Mouse (Mus musculus) retina, postnatal 1 day (tissue): ENCODE results near the gene Epn2.
A peak's percentile ranks its signal among the peaks of the same experiment; 100 is the strongest.
"Not testable (repeated sequence)": the region's sequence is repeated elsewhere in the genome, so short reads cannot be mapped to it uniquely, and the experiment has no call there.

ENCODE experiments used
- DNase-seq: peaks from one replicate; pipeline ENCODE4 v3.0.0-alpha.2; 2012

The Epn2 gene

GRCm38 (mm10) chr11:61590516-61591213 is 11.2 kb upstream of the Epn2 start:
- DNase-seq, result no peak

DNA sequence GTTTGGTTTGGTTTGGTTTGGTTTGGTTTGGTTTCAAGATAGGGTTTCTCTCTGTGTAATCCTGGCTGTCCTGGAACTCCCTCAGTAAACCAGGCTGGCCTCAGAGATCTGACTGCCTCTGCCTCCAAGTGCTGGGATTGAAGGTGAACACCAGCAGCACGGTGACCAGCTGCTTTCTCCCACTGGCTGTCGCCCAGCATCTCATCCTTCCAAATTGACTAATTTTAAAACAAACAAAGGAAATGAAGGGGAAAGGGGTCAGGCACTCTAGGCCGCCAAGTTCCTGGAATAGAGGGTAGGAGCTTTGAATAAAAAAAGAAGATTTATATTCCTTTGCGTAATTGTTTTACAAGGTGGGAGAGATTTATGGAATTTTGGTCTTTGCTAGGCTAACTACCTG is 5.9 kb upstream of the Epn2 start:
- no peak for DNase-seq

DNA sequence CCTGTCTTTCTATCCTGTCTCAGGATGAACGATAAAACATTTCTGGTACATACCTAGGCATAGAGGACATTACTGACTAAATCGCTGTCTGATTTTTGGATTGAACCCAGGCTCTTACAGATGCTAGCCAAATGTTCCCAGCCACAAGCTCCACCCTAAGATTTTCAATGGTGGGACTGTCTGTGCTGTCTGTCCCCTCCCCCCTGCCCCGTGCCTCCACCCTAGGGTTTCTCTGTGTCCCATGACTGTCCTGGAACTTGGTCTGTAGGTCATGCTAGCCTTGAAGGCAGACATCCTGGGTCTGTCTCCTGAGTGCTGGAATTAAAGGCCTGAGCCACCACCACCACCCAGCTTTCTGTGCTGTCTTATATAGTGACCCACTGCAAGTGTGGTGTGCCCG is 5.3 kb upstream of the Epn2 start:
- no peak for DNase-seq

GRCm38 (mm10) chr11:61584096-61584495 is 4.6 kb upstream of the Epn2 start:
- no peak for DNase-seq

DNA sequence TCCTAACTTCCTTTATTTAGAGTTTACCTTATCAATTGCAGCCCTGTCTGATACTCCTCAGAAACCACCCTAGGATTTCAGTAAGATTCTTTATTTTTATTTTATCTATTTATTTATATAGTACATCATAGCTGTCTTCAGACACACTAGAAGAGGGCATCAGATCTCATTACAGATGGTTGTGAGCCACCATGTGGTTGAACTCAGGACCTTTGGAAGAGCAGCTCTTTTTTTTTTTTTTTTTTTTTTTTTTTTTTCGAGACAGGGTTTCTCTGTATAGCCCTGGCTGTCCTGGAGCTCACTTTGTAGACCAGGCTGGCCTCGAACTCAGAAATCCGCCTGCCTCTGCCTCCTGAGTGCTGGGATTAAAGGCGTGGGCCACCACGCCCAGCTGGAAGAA is 3.3 kb upstream of the Epn2 start:
- DNase-seq, result not testable (repeated sequence)

- no peak for DNase-seq
Observed at GRCm38 (mm10) chr11:61579878-61580381, 443 bp upstream of the Epn2 start.

GRCm38 (mm10) chr11:61578541-61578982 is 925 bp downstream of the Epn2 start:
- no peak for DNase-seq

- DNase-seq, result no peak
Observed at GRCm38 (mm10) chr11:61577991-61578390, 1.5 kb downstream of the Epn2 start.

GRCm38 (mm10) chr11:61577349-61577748 is 2.1 kb downstream of the Epn2 start:
- DNase-seq, result no peak

GRCm38 (mm10) chr11:61573266-61573665 is 6.2 kb downstream of the Epn2 start:
- no peak for DNase-seq

DNA sequence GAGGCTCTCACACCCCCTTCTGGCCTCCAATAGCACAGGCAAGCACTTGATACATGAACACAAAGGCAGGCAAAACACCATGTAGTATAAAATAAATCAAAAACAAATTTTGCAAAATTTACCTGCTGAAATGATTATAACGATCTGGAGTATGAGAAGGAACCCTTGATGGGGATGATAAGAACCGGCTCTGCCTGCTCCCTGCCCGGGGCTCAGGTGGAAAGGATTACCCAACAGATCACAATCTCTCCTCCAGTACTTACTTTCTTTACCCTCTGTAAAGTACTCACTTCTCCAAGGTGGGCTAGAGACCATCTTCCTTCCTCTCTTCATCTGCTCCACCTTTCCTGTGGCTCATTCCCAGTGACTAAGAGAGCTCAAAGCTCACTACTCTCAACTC is 8.3 kb downstream of the Epn2 start:
- no peak for DNase-seq

GRCm38 (mm10) chr11:61569671-61570070 is 9.8 kb downstream of the Epn2 start:
- no peak for DNase-seq

DNA sequence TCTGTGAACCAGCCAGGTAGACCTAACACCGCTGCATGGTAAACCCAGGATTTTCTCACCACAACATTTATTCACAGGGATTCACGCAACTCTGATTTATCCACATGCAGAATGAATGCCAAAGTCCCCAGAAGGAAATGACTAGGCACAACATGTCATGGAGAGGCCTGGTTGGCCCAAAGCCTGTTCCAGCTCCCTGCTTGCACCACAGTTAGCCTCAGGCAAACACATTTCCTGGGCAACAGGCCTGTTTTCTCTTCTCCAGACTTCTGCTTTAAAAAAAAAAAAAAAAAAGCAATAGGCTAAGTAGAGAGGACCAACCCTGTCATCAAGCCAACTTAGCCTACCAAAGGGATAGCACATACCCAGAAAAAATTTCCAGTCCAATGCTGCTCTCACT is 14.9 kb downstream of the Epn2 start:
- DNase-seq, result no peak

GRCm38 (mm10) chr11:61563939-61564338 is 15.5 kb downstream of the Epn2 start:
- no peak for DNase-seq

GRCm38 (mm10) chr11:61562421-61562820 is 17.1 kb downstream of the Epn2 start:
- DNase-seq, result no peak

DNA sequence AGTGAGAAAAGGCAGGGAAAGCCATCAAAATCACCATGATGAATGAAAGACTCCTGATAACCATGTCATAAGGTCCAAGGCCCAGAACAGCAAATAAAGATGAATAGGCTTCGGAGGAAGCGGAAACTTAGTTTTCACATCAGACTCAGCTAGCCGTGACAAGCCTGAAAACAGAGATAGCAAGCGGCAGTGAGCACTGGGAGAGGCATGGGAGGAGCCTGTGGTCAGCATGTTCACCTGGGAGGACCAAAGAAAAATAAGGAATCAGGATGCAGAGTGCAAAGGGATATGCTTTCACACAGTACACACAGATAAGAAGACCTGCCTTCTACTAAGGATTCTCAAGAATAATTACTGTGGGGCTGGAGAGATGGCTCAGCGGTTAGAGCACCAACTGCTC is 19.9 kb downstream of the Epn2 start:
- DNase-seq, result no peak

GRCm38 (mm10) chr11:61553015-61553754 is 26.3 kb downstream of the Epn2 start:
- DNase-seq, result peak; percentile 21

GRCm38 (mm10) chr11:61550631-61551030 is 28.9 kb downstream of the Epn2 start:
- DNase-seq, result no peak

DNA sequence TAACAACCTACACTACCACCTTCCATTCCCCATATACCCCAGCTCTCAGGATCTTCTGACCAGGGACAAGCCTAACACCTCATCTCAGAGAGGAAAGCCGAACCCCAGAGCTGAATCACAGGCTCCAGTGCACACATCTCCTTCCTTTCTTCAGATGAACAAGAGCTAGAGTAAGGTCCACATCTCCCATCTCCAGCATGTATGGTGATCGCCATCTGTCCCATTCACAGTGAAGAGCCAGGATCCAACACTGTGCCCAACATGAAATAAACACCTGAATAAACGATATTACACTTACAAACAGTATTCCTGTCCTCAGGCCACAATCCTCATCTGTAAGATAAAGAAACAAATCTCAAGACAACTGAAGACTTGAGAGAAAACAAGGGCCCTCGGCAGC is 31.8 kb downstream of the Epn2 start:
- no peak for DNase-seq

GRCm38 (mm10) chr11:61546452-61546851 is 33.0 kb downstream of the Epn2 start:
- DNase-seq, result no peak

DNA sequence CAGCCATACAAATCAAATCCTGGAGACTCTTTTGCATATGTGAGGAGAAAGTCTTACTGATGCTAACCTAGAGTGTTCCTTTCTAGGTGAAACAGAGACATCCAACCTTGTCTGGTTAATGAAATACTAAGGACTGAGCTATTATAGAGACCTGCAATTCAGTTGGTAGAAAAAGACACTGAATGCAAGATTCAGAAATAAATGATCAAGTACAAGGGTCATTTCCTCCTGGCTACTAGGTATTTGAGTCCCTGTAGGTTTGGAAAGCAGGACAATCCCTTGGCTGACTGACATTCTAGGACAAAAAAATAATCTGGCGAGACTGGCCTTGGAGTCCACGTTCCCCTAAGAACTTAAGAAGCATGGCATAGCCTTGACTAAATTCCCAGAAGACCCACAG is 33.9 kb downstream of the Epn2 start:
- DNase-seq, result no peak

GRCm38 (mm10) chr11:61541106-61541505 is 38.4 kb downstream of the Epn2 start:
- DNase-seq, result peak; percentile 54

- DNase-seq, result no peak
Observed at GRCm38 (mm10) chr11:61540642-61541041, 38.8 kb downstream of the Epn2 start.

- no peak for DNase-seq
Observed at GRCm38 (mm10) chr11:61537362-61537761, 42.1 kb downstream of the Epn2 start.
